Mouse (Mus musculus) bone marrow macrophage, adult 2 months (primary cell): ENCODE results near the gene Arntl2. TPM values are rescaled to one million over a fixed set of nuclear protein-coding genes. Genes with fewer than 3 reads are reported as not detected.

Source experiments
- H3K27ac ChIP-seq: 2 replicates; pipeline ENCODE4 v1.5.1; 2012; ENCODE audit warnings: low read depth, low read length; ENCODE audit not compliant: insufficient read depth
- H3K4me1 ChIP-seq: 2 replicates; pipeline ENCODE4 v1.6.1; 2012; ENCODE audit warnings: low read length; ENCODE audit not compliant: control insufficient read depth, insufficient read depth
- H3K4me3 ChIP-seq: 2 replicates; pipeline ENCODE4 v1.5.1; 2012; ENCODE audit warnings: mild to moderate bottlenecking, low read length, moderate library complexity; ENCODE audit not compliant: insufficient read depth
- CTCF ChIP-seq: IDR thresholded peaks from 2 replicates; pipeline ENCODE4 v1.5.1; 2012; ENCODE audit warnings: low read depth, mild to moderate bottlenecking, low read length, moderate library complexity
- POLR2A ChIP-seq: IDR thresholded peaks from 2 replicates; pipeline ENCODE4 v1.6.1; 2012; ENCODE audit warnings: mild to moderate bottlenecking, low read depth, low read length, borderline replicate concordance
- polyA plus RNA-seq: library from polyadenylated mRNA; stranded (reverse); fragments of >200 nt; gene quantifications from 2 replicates; pipeline ENCODE4 v1.2.4, GENCODE M21; 2012; ENCODE audit not compliant: missing spikeins, insufficient read depth, insufficient read length

Arntl2 gene
- 1.9 and 2.7 TPM in 2 replicates for polyA plus RNA-seq

DNA sequence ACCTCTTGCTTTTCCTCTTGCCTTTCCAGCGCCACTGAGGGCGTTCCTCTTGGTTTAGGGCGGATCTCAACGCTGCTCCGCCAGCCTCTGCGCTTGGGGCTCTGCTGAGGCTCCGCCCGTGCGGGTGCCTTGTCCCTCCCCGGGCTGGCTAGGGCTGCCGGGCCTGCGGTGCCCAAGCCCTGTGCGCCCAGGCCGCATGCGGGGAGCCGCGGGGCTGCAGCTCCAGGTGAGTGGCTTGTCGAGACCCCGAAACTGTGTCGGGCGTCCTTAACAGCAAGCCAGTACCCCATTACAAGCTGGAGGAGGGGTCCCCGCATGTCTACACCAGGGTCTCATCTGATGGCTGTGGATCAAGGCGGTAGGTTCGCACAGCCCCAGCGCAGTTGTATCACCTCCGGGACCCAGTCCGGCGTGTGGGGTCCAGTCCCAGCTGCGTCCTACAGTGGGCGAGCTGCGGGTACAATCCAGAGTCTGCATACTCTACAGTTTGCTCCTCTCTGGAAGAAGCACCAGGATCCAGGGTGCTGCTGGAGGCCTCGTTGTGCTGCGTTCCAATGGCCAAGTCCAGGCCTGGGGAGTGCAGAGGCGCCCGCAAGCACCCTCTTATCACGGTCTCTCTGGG lies at the start of gene Arntl2:
Gene Arntl2, plus strand, starts transcription at position 132 of the 622 bp plus-strand sequence.
- peak within 1 kb of the TSS; percentile 62 for H3K4me3 ChIP-seq
- H3K4me1 ChIP-seq, result peaks cover 14% of the 10 kb centered on the region
- no peak within 1 kb of the TSS for H3K27ac ChIP-seq
- TF ChIP-seq CTCF (no peak), POLR2A (no peak)

- Histone ChIP-seq H3K27ac (peak overlapping the region; percentile 62), H3K4me1 (peaks cover 59% of the 10 kb centered on the region), H3K4me3 (no peak overlapping the region)
- TF ChIP-seq POLR2A, result no peak
- no peak for TF ChIP-seq CTCF
These were observed 49.3 kb upstream of the Arntl2 start for GRCm38 (mm10) chr6:146746577-146746976.

GRCm38 (mm10) chr6:146747057-146747456 lies 48.8 kb upstream of the Arntl2 start:
- TF ChIP-seq POLR2A (no peak), CTCF (no peak)
- peak overlapping the region; percentile 62 for H3K27ac ChIP-seq
- H3K4me3 ChIP-seq, result no peak overlapping the region
- peaks cover 60% of the 10 kb centered on the region for H3K4me1 ChIP-seq

GRCm38 (mm10) chr6:146748271-146748670 lies 47.6 kb upstream of the Arntl2 start:
- no peak for TF ChIP-seq CTCF
- no peak for TF ChIP-seq POLR2A
- Histone ChIP-seq H3K4me1 (peaks cover 63% of the 10 kb centered on the region), H3K27ac (no peak overlapping the region), H3K4me3 (no peak overlapping the region)

- H3K4me1 ChIP-seq, result peaks cover 79% of the 10 kb centered on the region
- TF ChIP-seq POLR2A, result no peak
- TF ChIP-seq CTCF, result no peak
- peak overlapping the region; percentile 78 for H3K27ac ChIP-seq
These were observed 44.2 kb upstream of the Arntl2 start for GRCm38 (mm10) chr6:146751671-146752070.

GRCm38 (mm10) chr6:146752178-146752577 lies 43.7 kb upstream of the Arntl2 start:
- peaks cover 79% of the 10 kb centered on the region for H3K4me1 ChIP-seq
- no peak overlapping the region for H3K4me3 ChIP-seq
- TF ChIP-seq POLR2A, result no peak
- no peak for TF ChIP-seq CTCF
- H3K27ac ChIP-seq, result peak overlapping the region; percentile 78

More at GRCm38 (mm10) chr6:146751671-146752070, 44.2 kb upstream of the Arntl2 start:
- 0 out of 2 replicates have a peak overlapping the region, but pooled peaks have one; percentile 21 for H3K4me3 ChIP-seq

GRCm38 (mm10) chr6:146752612-146753011 lies 43.2 kb upstream of the Arntl2 start:
- H3K4me1 ChIP-seq, result peaks cover 77% of the 10 kb centered on the region
- no peak for TF ChIP-seq CTCF
- TF ChIP-seq POLR2A, result no peak

GRCm38 (mm10) chr6:146753560-146754160 lies 42.2 kb upstream of the Arntl2 start:
- Histone ChIP-seq H3K4me1 (peaks cover 77% of the 10 kb centered on the region), H3K4me3 (no peak overlapping the region), H3K27ac (no peak overlapping the region)
- TF ChIP-seq POLR2A, result no peak
- no peak for TF ChIP-seq CTCF

More at GRCm38 (mm10) chr6:146752612-146753011, 43.2 kb upstream of the Arntl2 start:
- H3K27ac ChIP-seq, result peak overlapping the region; percentile 28; the same call in 1 of the 2 replicates
- no peak overlapping the region for H3K4me3 ChIP-seq

DNA sequence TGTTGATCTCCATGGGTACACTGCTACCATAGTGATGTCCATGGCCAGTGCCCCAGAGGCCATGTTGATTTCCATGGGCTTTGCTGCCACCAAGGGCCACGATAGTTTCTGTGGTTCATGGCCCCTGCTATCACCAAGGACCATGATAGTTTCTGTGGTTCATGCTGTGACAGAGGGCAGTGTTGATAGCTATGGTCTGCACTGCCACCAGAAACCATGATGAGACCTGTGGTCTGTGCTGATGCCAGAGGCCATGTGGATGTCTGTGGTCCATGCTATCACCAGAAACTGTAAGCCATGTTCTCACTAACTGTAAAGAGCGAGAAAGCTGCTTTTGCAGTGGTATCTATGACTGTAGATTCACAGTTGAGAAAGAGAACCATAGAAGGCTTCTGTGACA lies 40.7 kb upstream of the Arntl2 start:
- Histone ChIP-seq H3K4me3 (no peak overlapping the region), H3K4me1 (peaks cover 73% of the 10 kb centered on the region), H3K27ac (no peak overlapping the region)
- TF ChIP-seq POLR2A (no peak), CTCF (no peak)

- H3K4me1 ChIP-seq, result peaks cover 68% of the 10 kb centered on the region
- H3K4me3 ChIP-seq, result no peak overlapping the region
- TF ChIP-seq POLR2A, result no peak
- no peak for TF ChIP-seq CTCF
These were observed 40.2 kb upstream of the Arntl2 start for GRCm38 (mm10) chr6:146755679-146756078.

DNA sequence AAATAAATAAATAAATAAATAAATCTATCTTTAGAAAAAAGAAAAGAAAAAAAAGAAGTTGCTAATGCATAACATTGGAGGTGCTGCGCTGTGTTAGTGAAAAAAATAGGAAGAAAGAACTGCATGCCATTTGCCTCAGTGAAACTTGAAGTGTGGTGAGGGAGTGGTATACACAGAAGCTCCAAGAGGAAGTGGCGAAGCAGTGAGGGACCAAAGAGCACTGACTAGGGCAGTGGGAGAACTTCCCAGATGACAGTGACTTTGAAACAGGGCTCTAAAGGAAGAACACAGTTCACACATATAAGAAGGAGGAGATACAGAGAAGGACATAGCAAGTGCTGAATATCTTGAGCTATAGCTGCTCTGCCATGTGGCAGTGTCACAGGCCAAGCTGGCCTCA lies 36.8 kb upstream of the Arntl2 start:
- TF ChIP-seq CTCF (no peak), POLR2A (no peak)
- Histone ChIP-seq H3K27ac (peak overlapping the region; percentile 72), H3K4me3 (no peak overlapping the region), H3K4me1 (peaks cover 47% of the 10 kb centered on the region)

More at GRCm38 (mm10) chr6:146755679-146756078, 40.2 kb upstream of the Arntl2 start:
- no peak overlapping the region for H3K27ac ChIP-seq
